Mouse (Mus musculus) heart, embryonic 15.5 days (tissue): Measurements from ENCODE around the gene Clec3b. TPM values are rescaled to one million over a fixed set of nuclear protein-coding genes. Genes with fewer than 3 reads are reported as not detected.

ENCODE experiments used
- ATAC-seq: fragments of 200-750 bp; cut with Nextera tagmentation; replicated peaks from 2 replicates; pipeline ENCODE4 v1.8.0; 2017; ENCODE audit warnings: low read depth, moderate TSS enrichment; ENCODE audit not compliant: insufficient number of reproducible peaks, insufficient read depth, low FRiP score
- H3K27ac ChIP-seq: fragments of 300-500 bp; sonication (generic); 2 replicates; pipeline ENCODE4 v1.5.1; 2015; ENCODE audit warnings: mild to moderate bottlenecking, inconsistent platforms
- H3K27me3 ChIP-seq: fragments of 300-500 bp; sonication (generic); 2 replicates; pipeline ENCODE4 v1.6.1; 2015; ENCODE audit warnings: inconsistent platforms
- H3K36me3 ChIP-seq: fragments of 300-500 bp; sonication (generic); 2 replicates; pipeline ENCODE4 v1.6.1; 2015; ENCODE audit warnings: mild to moderate bottlenecking, inconsistent platforms
- H3K4me1 ChIP-seq: fragments of 300-500 bp; sonication (generic); replicated peaks from 2 replicates; pipeline ENCODE4 v1.6.1; 2015; ENCODE audit warnings: inconsistent platforms
- H3K4me2 ChIP-seq: fragments of 300-500 bp; sonication (generic); 2 replicates; pipeline ENCODE4 v1.6.1; 2015; ENCODE audit warnings: inconsistent platforms, mild to moderate bottlenecking, moderate library complexity
- H3K4me3 ChIP-seq: fragments of 300-500 bp; sonication (generic); 2 replicates; pipeline ENCODE4 v1.5.1; 2015; ENCODE audit warnings: mild to moderate bottlenecking, inconsistent platforms
- H3K9ac ChIP-seq: fragments of 300-500 bp; sonication (generic); 2 replicates; pipeline ENCODE4 v1.6.1; 2015; ENCODE audit warnings: mild to moderate bottlenecking, inconsistent platforms
- H3K9me3 ChIP-seq: fragments of 300-500 bp; sonication (generic); replicated peaks from 2 replicates; pipeline ENCODE4 v1.6.1; 2016; ENCODE audit warnings: inconsistent platforms
- WGBS: fragments of 180-500 bp; shearing (Covaris S2); methylation state at CpG from one replicate; pipeline ENCODE4 v1.1.7; 2015; ENCODE audit warnings: mixed read lengths; 5-methylcytosine and 5-hydroxymethylcytosine counted together
- polyA plus RNA-seq: library from polyadenylated mRNA; unstranded; fragments of >200 nt; fragmentation: Nextera tagmentation; extraction: Ambion mirVana; gene quantifications from 2 replicates; pipeline ENCODE4 v1.2.1, GENCODE M21; 2015

Gene Clec3b
- polyA plus RNA-seq, 1 experiment from 2014 or later = 1.5 TPM

DNA sequence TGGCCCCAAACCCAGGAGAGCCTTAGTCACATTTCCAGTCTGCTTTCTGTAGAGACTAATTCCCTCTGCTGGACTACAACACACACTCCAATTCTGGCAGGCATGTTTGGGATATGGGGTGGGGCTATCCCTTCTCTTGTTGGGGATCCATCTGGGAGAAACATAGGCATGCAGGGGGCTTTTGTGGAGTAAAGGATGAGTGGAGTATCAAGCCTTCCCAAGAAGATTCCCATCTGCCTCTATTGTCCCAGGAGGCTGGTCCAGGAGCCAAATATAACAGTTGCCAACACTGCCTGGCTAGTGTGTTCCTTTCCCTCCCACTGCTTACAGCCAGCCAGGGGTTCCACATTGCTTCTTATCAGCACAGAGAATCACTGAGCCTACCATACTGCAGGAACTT, 7.0 kb downstream of the Clec3b start:
- no peak for ATAC-seq
- Histone ChIP-seq H3K27ac (no peak overlapping the region), H3K4me2 (no peak overlapping the region), H3K9me3 (no peaks in the 10 kb centered on the region), H3K4me1 (no peaks in the 10 kb centered on the region), H3K36me3 (no peaks in the 10 kb centered on the region), H3K4me3 (no peak overlapping the region), H3K27me3 (no peaks in the 10 kb centered on the region), H3K9ac (no peak overlapping the region)

DNA sequence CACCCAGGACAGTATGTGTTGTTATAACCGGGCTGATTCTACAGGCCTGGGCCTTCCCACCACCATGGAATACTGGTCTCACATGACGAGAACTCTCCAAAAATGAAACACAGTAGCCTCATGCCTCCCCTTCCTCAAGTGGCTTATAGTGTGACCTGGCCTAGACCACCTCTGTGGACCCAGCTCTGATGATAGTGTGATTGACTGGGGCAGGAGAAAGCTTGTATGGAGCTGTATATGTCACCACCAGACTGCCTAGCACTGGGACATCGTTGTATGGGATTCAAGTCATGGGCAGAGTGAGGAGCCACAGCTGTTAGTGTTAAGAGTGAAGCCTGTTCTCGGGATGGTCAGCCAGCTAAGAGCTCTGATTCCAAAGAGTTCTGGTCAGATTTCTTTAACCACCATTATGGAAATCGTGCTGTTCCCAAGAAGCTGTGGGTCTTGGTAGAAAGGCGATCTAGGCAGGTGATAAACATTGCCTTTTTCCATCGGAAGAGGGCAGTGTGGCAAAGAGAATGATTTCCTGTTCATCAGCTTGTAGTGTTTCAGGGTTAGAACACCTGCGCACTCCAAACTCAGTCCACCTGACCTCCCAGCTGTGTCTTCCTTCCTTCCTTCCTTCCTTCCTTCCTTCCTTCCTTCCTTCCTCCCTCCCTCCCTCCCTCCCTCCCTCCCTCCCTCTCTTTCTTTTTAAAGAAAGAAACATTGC, 7.5 kb downstream of the Clec3b start:
- ATAC-seq = no peak
- no peaks in the 10 kb centered on the region for H3K9me3 ChIP-seq
- WGBS = 51% methylated on average over 8 of the region's 8 CpGs

DNA sequence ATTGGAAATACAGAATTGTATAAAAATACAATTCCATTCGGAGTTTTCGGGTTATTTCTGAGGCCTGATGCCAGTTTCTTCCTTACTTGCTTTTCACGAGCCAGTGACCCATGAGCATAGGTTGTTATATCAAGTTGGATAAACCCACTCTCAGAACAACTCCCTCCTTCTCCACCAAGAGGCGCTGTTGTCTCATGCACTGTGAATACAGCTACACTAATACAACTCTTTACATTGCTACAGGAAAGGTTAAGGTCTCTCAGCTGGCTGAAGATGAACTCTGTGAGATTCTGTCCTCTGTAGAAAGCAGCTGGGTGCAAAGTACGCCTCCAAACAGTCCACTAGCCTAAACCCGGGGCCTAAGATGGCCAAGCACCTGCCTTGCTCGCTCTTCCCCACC, 8.6 kb downstream of the Clec3b start:
- no peak for ATAC-seq
- no peak overlapping the region for H3K4me2 ChIP-seq
- 50% methylated on average over 7 of the region's 7 CpGs for WGBS
- H3K4me3 ChIP-seq = no peak overlapping the region
- H3K36me3 ChIP-seq = no peaks in the 10 kb centered on the region
- no peak overlapping the region for H3K9ac ChIP-seq
- no peaks in the 10 kb centered on the region for H3K4me1 ChIP-seq
- no peaks in the 10 kb centered on the region for H3K27me3 ChIP-seq
- no peaks in the 10 kb centered on the region for H3K9me3 ChIP-seq
- no peak overlapping the region for H3K27ac ChIP-seq

More for the DNA sequence above, 7.5 kb downstream of the Clec3b start:
- no peaks in the 10 kb centered on the region for H3K36me3 ChIP-seq
- no peak overlapping the region for H3K27ac ChIP-seq
- no peaks in the 10 kb centered on the region for H3K27me3 ChIP-seq
- H3K4me2 ChIP-seq = no peak overlapping the region
- H3K4me3 ChIP-seq = no peak overlapping the region
- H3K9ac ChIP-seq = no peak overlapping the region
- no peaks in the 10 kb centered on the region for H3K4me1 ChIP-seq

DNA sequence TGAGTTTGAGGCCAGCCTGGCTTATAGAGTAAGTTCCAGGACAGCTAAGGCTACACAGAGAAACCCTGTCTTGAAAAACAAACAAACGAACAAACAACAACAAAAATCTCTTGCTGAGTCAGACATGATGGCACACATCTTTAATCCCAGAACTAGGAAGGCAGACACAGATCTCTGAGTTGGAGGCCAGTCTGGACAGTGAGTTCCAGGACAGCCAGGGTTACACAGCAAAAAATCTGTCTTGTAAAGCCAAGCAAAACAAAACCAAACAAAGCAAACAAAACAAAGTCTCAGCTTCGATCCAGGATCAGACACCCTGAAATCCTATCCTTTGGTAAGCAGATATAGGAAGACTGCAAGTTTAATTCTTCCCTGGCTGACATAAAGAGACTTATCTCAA, 11.0 kb downstream of the Clec3b start:
- Histone ChIP-seq H3K27me3 (no peaks in the 10 kb centered on the region), H3K4me3 (no peak overlapping the region), H3K36me3 (no peaks in the 10 kb centered on the region), H3K4me2 (no peak overlapping the region), H3K9ac (no peak overlapping the region), H3K27ac (no peak overlapping the region), H3K4me1 (no peaks in the 10 kb centered on the region), H3K9me3 (no peaks in the 10 kb centered on the region)
- ATAC-seq = no peak
- 47% methylated on average over 2 of the region's 2 CpGs for WGBS

- H3K4me2 ChIP-seq = no peak overlapping the region
- no peak overlapping the region for H3K27ac ChIP-seq
- 0 out of 2 replicates have a peak, but pooled peaks have one; percentile 22 for ATAC-seq
- no peak overlapping the region for H3K4me3 ChIP-seq
- whole genome bisulfite sequencing = 72% methylated on average over 4 of the region's 4 CpGs
- no peaks in the 10 kb centered on the region for H3K36me3 ChIP-seq
- no peaks in the 10 kb centered on the region for H3K27me3 ChIP-seq
- H3K9me3 ChIP-seq = no peaks in the 10 kb centered on the region
- no peak overlapping the region for H3K9ac ChIP-seq
- H3K4me1 ChIP-seq = no peaks in the 10 kb centered on the region
Observed at GRCm38 (mm10) chr9:123162985-123163694, 12.4 kb downstream of the Clec3b start.

DNA sequence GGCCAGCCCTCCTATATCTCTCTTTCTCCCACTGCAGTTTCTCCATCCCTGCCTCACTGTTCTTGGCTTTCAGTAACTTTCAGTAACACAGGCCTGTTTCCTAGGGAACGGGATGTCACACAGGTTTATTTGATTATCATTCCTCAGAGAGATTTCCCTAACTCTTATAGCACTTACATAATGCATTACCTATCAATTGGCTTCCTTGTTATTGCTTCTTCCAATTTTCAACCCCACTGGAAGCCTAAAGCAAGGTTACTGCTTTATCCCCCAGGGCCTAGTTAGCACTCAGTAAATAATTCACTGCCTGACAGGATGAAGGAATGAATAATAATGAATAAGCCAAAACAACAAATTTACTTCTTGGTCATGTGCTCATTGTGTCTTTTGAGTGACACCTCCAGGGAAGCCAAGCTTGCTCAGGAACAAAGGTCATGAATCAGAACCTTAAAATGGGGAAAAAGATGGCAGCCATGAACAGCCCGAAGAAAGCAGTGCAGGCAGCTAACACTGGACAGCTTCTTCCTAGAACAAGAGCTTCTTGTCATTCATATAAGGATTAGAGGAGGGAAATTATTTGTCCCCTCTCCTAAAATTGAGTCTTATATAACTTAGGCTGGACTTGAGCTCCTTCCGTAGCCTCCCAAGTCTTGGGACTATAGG, 15.2 kb downstream of the Clec3b start:
- H3K27ac ChIP-seq = no peak overlapping the region
- no peak overlapping the region for H3K4me3 ChIP-seq
- H3K4me1 ChIP-seq = no peaks in the 10 kb centered on the region
- H3K9ac ChIP-seq = no peak overlapping the region
- WGBS = 84% methylated on average over 3 of the region's 3 CpGs
- H3K4me2 ChIP-seq = no peak overlapping the region
- no peaks in the 10 kb centered on the region for H3K9me3 ChIP-seq
- ATAC-seq = no peak
- no peaks in the 10 kb centered on the region for H3K27me3 ChIP-seq
- no peaks in the 10 kb centered on the region for H3K36me3 ChIP-seq

DNA sequence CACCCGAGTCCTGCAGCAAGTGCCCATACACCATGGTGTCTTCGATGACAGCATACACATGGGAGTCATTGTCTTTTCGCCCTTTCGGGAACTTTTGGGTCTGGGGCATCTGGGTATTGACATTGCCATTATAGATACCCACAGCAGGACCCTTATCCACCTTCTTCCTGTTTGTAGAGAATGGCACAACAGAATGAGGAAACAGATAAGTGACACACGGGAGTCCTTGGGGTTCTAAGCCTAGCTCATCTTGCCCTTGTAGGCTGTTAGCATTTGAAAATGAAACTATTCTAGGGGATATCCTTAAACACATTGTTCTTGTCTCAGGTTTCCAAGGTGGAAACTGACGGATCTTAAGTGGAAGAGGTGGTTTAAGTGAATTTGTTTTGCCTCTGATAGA, 23.0 kb downstream of the Clec3b start:
- Histone ChIP-seq H3K4me1 (no peaks in the 10 kb centered on the region), H3K27me3 (no peaks in the 10 kb centered on the region), H3K27ac (no peak overlapping the region), H3K9ac (no peak overlapping the region), H3K9me3 (no peaks in the 10 kb centered on the region), H3K4me3 (no peak overlapping the region), H3K4me2 (no peak overlapping the region), H3K36me3 (no peaks in the 10 kb centered on the region)
- ATAC-seq = no peak
- WGBS = 71% methylated on average over 6 of the region's 6 CpGs

DNA sequence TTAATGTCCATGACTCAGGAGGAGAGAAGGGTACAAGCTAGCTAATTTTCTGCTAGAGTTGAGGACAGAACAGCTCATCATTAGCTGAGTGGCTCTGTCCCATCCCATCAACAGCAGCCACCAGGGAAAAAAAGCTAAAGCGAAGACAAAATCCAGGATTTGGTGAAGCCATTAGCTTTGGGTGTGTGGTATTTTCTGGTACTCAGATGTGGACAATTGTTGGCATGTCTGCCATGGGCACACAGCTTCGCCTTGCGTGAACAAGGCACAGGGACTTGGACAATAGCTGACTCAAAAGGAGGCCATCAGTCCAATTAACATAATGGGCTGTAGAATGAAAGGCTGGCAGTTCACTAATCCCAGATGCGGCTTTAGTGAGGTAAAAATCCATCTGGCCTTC, 23.6 kb downstream of the Clec3b start:
- H3K4me3 ChIP-seq = no peak overlapping the region
- no peak overlapping the region for H3K27ac ChIP-seq
- H3K9me3 ChIP-seq = no peaks in the 10 kb centered on the region
- H3K36me3 ChIP-seq = no peaks in the 10 kb centered on the region
- no peaks in the 10 kb centered on the region for H3K27me3 ChIP-seq
- no peak overlapping the region for H3K4me2 ChIP-seq
- ATAC-seq = no peak
- H3K4me1 ChIP-seq = no peaks in the 10 kb centered on the region
- no peak overlapping the region for H3K9ac ChIP-seq
- WGBS = 85% methylated on average over 4 of the region's 4 CpGs

DNA sequence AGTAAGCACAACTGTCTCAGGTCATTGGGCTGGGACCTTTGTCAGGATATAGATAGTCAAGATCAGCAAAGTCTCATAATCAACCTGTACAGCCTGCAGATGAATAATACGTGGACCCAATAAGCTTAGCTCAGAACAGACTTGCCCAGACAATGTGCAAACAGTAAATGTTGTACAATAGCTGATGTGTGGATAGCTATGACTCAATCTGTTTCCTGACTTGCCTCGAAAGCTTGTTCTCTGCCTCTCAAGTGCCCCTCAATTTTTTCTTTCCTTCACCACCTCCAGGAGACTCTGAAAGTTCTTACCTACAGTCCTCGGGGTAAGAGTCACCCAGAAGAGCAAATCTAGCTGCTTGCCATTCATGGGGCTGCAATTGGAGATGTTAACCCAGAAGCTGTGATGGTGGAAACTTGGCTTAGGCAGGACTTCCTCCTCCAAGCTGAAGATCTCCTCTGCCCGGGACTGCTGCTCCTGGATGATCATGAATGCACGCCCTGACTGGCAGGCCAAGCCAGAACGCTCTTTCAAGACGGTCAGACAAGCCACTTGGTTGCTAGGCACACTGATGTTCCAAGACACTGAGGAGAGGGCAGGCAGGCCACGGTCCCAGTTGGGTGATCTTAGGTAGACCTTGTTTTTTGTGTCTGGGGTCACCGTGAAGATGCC, 26.8 kb downstream of the Clec3b start:
- no peak overlapping the region for H3K4me3 ChIP-seq
- H3K9me3 ChIP-seq = no peaks in the 10 kb centered on the region
- 75% methylated on average over 9 of the region's 9 CpGs for WGBS
- H3K9ac ChIP-seq = no peak overlapping the region
- H3K36me3 ChIP-seq = no peaks in the 10 kb centered on the region
- ATAC-seq = no peak
- no peak overlapping the region for H3K4me2 ChIP-seq
- no peaks in the 10 kb centered on the region for H3K27me3 ChIP-seq
- no peaks in the 10 kb centered on the region for H3K4me1 ChIP-seq
- no peak overlapping the region for H3K27ac ChIP-seq

GRCm38 (mm10) chr9:123180003-123180402, 29.3 kb downstream of the Clec3b start:
- 86% methylated on average over 6 of the region's 6 CpGs for WGBS
- Histone ChIP-seq H3K9me3 (no peaks in the 10 kb centered on the region), H3K4me3 (no peak overlapping the region), H3K4me2 (no peak overlapping the region), H3K4me1 (no peaks in the 10 kb centered on the region), H3K36me3 (no peaks in the 10 kb centered on the region), H3K9ac (no peak overlapping the region), H3K27ac (no peak overlapping the region), H3K27me3 (no peaks in the 10 kb centered on the region)
- no peak for ATAC-seq

- WGBS = 64% methylated on average over 8 of the region's 8 CpGs
- no peak for ATAC-seq
- no peaks in the 10 kb centered on the region for H3K9me3 ChIP-seq
Observed at GRCm38 (mm10) chr9:123183226-123183625, 32.5 kb downstream of the Clec3b start.

More at GRCm38 (mm10) chr9:123183226-123183625, 32.5 kb downstream of the Clec3b start:
- no peak overlapping the region for H3K27ac ChIP-seq
- no peak overlapping the region for H3K4me2 ChIP-seq
- H3K4me1 ChIP-seq = no peaks in the 10 kb centered on the region
- no peaks in the 10 kb centered on the region for H3K36me3 ChIP-seq
- no peak overlapping the region for H3K9ac ChIP-seq
- no peaks in the 10 kb centered on the region for H3K27me3 ChIP-seq
- H3K4me3 ChIP-seq = no peak overlapping the region
